Mouse (Mus musculus) ES-CJ7 (cell line): ENCODE data around the gene Smpd4.

ENCODE experiments used
- DNase-seq: peaks from one replicate; pipeline ENCODE4 v3.0.0; 2011; ENCODE audit warnings: low read depth, low spot score

Smpd4 gene

GRCm38 (mm10) chr16:17638036-17638628 lies 19.0 kb downstream of the Smpd4 start:
- no peak for DNase-seq

GRCm38 (mm10) chr16:17639081-17639480 lies 19.9 kb downstream of the Smpd4 start:
- no peak for DNase-seq

- no peak for DNase-seq
These were observed 20.8 kb downstream of the Smpd4 start for GRCm38 (mm10) chr16:17639951-17640350.

GRCm38 (mm10) chr16:17640706-17641105 lies 21.6 kb downstream of the Smpd4 start:
- no peak for DNase-seq

GRCm38 (mm10) chr16:17641301-17641700 lies 22.1 kb downstream of the Smpd4 start:
- DNase-seq, result no peak

- no peak for DNase-seq
These were observed 23.2 kb downstream of the Smpd4 start for GRCm38 (mm10) chr16:17642311-17642710.

- DNase-seq, result no peak
These were observed 24.4 kb downstream of the Smpd4 start for GRCm38 (mm10) chr16:17643437-17643990.

- DNase-seq, result peak; percentile 65
These were observed 27.4 kb downstream of the Smpd4 start, which contains the start of gene Ccdc74a for GRCm38 (mm10) chr16:17646310-17647114. Ccdc74a (plus strand) TSS chr16:17646470.

GRCm38 (mm10) chr16:17647156-17647555 lies 28.0 kb downstream of the Smpd4 start:
- DNase-seq, result no peak

- DNase-seq, result no peak
These were observed 28.6 kb downstream of the Smpd4 start for GRCm38 (mm10) chr16:17647566-17648340.

- peak; percentile 34 for DNase-seq
These were observed 30.9 kb downstream of the Smpd4 start for GRCm38 (mm10) chr16:17649925-17650605.

- no peak for DNase-seq
These were observed 31.6 kb downstream of the Smpd4 start for GRCm38 (mm10) chr16:17650711-17651110.

- DNase-seq, result no peak
These were observed 33.5 kb downstream of the Smpd4 start for GRCm38 (mm10) chr16:17652607-17653006.

- no peak for DNase-seq
These were observed 34.4 kb downstream of the Smpd4 start for GRCm38 (mm10) chr16:17653601-17654000.

- no peak for DNase-seq
These were observed 35.1 kb downstream of the Smpd4 start for GRCm38 (mm10) chr16:17654188-17654795.

GRCm38 (mm10) chr16:17656212-17656871 lies 37.2 kb downstream of the Smpd4 start:
- no peak for DNase-seq

- no peak for DNase-seq
These were observed 46.4 kb downstream of the Smpd4 start for GRCm38 (mm10) chr16:17665568-17665967.

GRCm38 (mm10) chr16:17669886-17670285 lies 50.7 kb downstream of the Smpd4 start:
- DNase-seq, result no peak
